Mouse (Mus musculus): ENCODE results near the gene Vwa3b.

DNA sequence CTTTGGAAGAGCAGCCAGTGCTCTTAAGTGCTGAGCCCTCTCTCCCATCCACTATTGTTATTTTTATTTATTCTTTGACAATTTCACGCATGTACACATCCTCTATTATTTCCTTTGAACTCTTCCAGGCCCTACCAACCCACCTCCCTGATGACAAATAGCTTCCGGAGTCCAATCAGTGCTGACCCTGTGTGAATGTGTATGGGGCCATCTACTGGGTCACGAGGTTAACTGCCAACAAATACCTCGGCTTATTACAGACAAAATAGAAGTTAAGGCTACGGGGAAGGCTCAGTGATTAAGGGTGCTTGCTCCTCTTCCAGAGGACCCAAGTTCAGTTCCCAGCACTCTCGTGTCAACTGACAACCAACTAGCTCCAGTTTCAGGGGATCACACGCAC lies 106.0 kb downstream of the Vwa3b start:
- no peak for TF ChIP-seq MYOG (IDR thresholded peaks at IDR 0.05; ENCODE audit: control insufficient read depth in 1 of 3, insufficient read depth in 1 of 3, insufficient read length in 2 of 3, low read depth in 2 of 3)
- TF ChIP-seq E2F4 (IDR thresholded peaks at IDR 0.05; ENCODE audit: insufficient read depth) = no peak
- no peak for TF ChIP-seq POLR2A (IDR thresholded peaks at IDR 0.05; ENCODE audit: insufficient read length, low read depth)
- no peak for TF ChIP-seq POLR2AphosphoS2 (IDR thresholded peaks at IDR 0.05; ENCODE audit: insufficient read length, low read depth)
- no peak for TF ChIP-seq TCF12 (IDR thresholded peaks at IDR 0.05; ENCODE audit: insufficient read depth, poor library complexity, severe bottlenecking)
- TF ChIP-seq USF1 (IDR thresholded peaks at IDR 0.05; ENCODE audit: low read depth) = no peak

Data from myocyte (in vitro differentiated cells).